Mouse (Mus musculus): Measurements from ENCODE around the gene Crabp2.

Gene Crabp2

GRCm38 (mm10) chr3:87984094-87984493 lies 35.6 kb downstream of the Crabp2 start:
- in situ Hi-C loops (cut with MboI, MseI) = no loop called here

GRCm38 (mm10) chr3:87985505-87986320 lies 37.2 kb downstream of the Crabp2 start:
- in situ Hi-C loops (cut with MboI, MseI) = no loop called here

GRCm38 (mm10) chr3:87986868-87987267 lies 38.4 kb downstream of the Crabp2 start:
- in situ Hi-C loops (cut with MboI, MseI) = no loop called here

GRCm38 (mm10) chr3:87987633-87988032 lies 39.2 kb downstream of the Crabp2 start:
- in situ Hi-C loops (cut with MboI, MseI) = no loop called here

- in situ Hi-C loops (cut with MboI, MseI) = no loop called here
Measured at GRCm38 (mm10) chr3:87988068-87988467, 39.6 kb downstream of the Crabp2 start.

GRCm38 (mm10) chr3:87989935-87990334 lies 41.5 kb downstream of the Crabp2 start:
- in situ Hi-C loops (cut with MboI, MseI) = no loop called here

- in situ Hi-C loops (cut with MboI, MseI) = no loop called here
Measured at GRCm38 (mm10) chr3:87993436-87993835, 45.0 kb downstream of the Crabp2 start.

- in situ Hi-C loops (cut with MboI, MseI) = no loop called here
Measured at GRCm38 (mm10) chr3:87995331-87995730, 46.9 kb downstream of the Crabp2 start.

GRCm38 (mm10) chr3:87996401-87996800 lies 47.9 kb downstream of the Crabp2 start:
- in situ Hi-C loops (cut with MboI, MseI) = no loop called here

- in situ Hi-C loops (cut with MboI, MseI) = no loop called here
Measured at GRCm38 (mm10) chr3:87996971-87997614, 48.6 kb downstream of the Crabp2 start.

- in situ Hi-C loops (cut with MboI, MseI) = no loop called here
Measured at GRCm38 (mm10) chr3:87998747-87999146, 50.3 kb downstream of the Crabp2 start.

- in situ Hi-C loops (cut with MboI, MseI) = no loop called here
Measured at GRCm38 (mm10) chr3:87999243-87999895, 50.9 kb downstream of the Crabp2 start.

- in situ Hi-C loops (cut with MboI, MseI) = no loop called here
Measured at GRCm38 (mm10) chr3:88000181-88000580, 51.7 kb downstream of the Crabp2 start, which contains the start of gene Bcan. Gene Bcan, minus strand, starts transcription at chr3:88000230.

GRCm38 (mm10) chr3:88000816-88001595 lies 52.5 kb downstream of the Crabp2 start:
- in situ Hi-C loops (cut with MboI, MseI) = no loop called here

GRCm38 (mm10) chr3:88002291-88002976 lies 54.0 kb downstream of the Crabp2 start:
- in situ Hi-C loops (cut with MboI, MseI) = no loop called here
